Mouse (Mus musculus): ENCODE measurements around the gene Adam8.

Gene Adam8

DNA sequence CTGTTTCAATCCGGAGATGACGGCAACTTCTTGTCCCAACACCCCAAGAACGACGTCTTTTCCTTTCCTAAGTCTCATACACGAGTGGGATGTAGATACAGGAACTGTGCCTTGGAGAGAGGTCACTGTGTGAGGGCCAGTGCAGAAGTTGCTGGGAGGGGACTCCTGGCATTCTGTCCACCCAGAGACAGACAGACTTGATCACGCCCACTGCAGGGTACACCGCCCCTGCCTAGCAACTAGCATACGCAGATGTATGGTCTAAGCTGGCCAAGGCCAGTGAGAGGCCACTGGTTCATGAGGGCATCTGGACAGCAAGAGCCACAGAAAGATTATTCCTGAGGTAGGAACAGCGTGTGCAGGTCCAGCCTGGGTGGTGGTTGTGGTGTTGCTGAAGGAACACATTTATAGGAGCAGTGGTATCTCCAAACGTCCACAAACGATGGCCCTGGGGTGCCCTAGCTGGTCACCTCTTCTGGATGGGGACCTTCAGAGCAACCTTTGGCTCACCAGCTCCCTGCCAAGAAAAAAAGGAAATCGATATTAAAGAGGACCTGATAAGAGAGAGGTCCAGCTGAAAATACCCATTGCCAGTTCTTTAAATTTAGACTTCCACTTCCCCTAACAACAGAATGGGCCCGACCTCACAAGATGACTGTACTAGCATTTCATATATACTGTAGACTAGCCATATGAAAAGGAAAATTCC is 13.2 kb downstream of the Adam8 start:
- no peak for DNase-seq (ENCODE audit: low spot score)

- DNase-seq (ENCODE audit: low spot score) = peak; percentile 77
Measured at GRCm38 (mm10) chr7:139978278-139978892, 14.0 kb downstream of the Adam8 start, which contains the start of gene 6430531B16Rik. TSS of gene 6430531B16Rik (minus strand) at chr7:139978755.

- no peak for DNase-seq (ENCODE audit: low spot score)
Measured at GRCm38 (mm10) chr7:139975471-139975870, 16.9 kb downstream of the Adam8 start.

- DNase-seq (ENCODE audit: low spot score) = peak; percentile 50
Measured at GRCm38 (mm10) chr7:139974307-139974706, 18.1 kb downstream of the Adam8 start.

GRCm38 (mm10) chr7:139972923-139973331 is 19.4 kb downstream of the Adam8 start:
- no peak for DNase-seq (ENCODE audit: low spot score)

DNA sequence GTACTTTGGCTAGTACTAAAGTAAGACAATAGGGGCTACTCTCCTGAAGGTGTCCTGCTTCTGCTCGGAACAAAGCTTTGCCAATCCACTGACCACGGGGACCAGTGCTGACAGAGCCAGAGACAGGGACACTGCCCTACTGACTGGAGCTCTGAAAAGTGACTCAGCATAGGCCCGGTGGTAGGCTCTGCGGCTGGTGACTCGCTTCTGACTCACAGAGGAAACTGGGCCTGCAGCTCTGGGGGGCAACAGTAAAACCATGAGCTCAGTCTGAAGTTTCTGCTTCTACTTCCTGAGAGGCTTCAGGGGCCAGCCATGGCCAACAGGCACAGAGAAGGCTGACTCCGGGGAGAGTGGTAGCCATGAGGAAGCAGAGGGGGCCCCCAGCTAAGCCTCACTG is 20.9 kb downstream of the Adam8 start:
- peak; percentile 11 for DNase-seq (ENCODE audit: low spot score)

GRCm38 (mm10) chr7:139970979-139971378 is 21.4 kb downstream of the Adam8 start:
- no peak for DNase-seq (ENCODE audit: low spot score)

DNA sequence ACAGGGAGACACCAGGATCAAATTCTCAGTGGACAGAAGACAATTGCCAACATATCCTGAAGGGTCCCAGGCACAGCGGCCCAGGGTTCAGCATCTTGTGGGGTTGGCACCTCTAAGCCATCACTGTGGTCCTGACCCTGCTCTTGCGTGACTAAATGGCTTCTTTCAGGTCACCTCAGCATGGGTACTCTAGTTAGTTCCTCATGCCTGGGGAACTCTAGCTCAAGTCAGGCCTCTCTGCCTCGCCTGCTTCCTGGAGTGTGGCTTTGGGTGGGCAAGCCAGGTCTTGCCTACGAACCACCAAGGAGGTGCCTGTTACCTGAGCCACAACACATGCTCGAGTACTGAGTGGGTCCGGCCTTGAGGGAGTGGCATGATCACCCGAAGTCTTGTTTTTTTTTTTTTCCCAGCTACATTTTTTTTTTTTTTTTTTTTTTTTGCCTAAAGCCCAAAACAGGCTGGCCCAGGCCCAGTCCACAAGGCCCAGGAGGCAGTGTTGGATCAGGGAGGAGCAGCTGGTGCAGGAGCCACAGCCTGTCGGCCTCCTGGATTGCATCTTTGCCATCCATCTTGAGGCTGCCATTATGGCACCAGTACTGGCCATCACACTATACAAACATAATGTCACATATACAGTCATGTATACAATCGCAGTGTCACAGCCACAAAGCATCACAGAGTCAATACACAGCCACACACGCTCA is 22.0 kb downstream of the Adam8 start:
- no peak for DNase-seq (ENCODE audit: low spot score)

- peak; percentile 72 for DNase-seq (ENCODE audit: low spot score)
Measured at GRCm38 (mm10) chr7:139969348-139970130, 22.8 kb downstream of the Adam8 start.

DNA sequence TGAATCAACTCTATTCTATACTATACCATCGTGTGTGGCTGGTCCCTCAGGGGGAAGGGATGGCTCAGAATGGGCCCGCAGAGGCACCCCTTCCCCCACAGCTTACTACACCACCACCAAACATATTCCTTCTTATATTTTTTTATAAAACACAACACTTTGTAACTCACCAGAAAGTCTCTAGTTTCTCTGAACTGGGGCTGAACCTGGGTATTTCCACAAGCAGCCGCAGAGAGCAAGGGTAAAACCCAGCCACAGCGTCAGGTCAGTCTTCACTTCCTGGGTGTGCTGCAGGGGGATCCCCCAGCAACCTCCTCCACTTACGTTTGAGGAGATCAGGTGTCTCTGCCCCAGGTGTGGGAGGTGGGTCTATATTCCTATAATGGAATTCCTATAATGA is 23.9 kb downstream of the Adam8 start:
- DNase-seq (ENCODE audit: low spot score) = peak; percentile 80

GRCm38 (mm10) chr7:139967175-139967574 is 25.2 kb downstream of the Adam8 start:
- DNase-seq (ENCODE audit: low spot score) = no peak

DNA sequence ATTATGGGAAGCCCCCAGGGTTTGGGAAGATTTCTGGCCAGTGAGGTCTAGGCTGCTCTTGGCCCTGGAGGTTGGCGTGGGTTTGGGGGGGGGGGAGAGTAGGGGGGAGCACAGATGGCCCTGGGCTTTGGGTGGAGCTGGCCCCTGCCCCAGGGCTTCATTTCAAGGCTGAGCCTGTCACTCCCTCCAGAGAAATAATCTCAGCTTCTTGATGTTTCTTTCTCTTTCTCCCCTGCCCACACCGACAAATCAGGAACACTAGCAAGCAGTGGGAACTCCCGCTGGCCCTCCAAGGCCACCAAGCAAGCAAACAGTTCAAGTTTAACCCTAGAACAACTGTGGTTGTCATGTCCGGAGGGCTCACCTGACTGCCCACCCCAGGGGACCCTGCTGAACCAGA is 28.5 kb downstream of the Adam8 start:
- DNase-seq (ENCODE audit: low spot score) = no peak

DNA sequence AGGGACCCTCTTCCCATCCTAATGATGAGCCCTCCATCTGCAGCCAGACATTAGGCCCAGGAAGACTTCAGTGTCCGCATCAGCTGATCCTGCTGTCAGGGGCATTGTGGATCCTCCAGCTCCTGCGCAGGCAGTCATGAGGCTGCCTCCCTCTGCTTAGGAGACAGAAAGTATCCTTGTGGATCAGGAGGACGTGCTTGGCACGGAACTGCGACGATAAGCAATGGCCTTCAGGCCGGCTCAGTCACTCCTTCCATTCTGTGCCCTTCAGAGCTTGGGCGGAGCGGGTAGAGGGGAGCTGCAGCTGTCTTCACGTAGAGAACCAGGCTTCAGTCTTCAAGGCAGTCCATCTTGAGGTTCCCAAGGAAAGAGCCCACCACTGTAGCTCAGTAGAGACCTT is 31.2 kb downstream of the Adam8 start:
- no peak for DNase-seq (ENCODE audit: low spot score)

DNA sequence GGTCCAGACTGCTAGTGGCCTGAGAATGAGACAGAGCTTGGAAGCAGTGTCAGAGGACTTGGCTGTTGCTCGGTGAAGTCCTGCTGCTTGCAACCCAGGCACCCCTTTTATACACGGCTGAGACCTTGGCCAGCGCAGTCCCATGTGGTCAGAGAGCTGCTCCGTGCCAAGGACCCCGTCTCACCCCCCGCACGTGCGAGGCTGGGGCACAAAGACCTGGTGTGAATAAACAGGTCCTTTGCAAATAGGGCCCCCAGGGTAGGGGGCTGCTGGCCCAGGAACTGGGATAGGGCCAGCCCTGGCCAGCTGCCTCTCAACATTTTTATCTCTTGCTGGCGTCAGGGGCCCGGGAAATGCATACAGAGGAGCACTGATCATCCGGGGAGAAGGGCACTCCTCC is 34.4 kb downstream of the Adam8 start:
- DNase-seq (ENCODE audit: low spot score) = no peak

GRCm38 (mm10) chr7:139957437-139957836 is 34.9 kb downstream of the Adam8 start:
- no peak for DNase-seq (ENCODE audit: low spot score)

- no peak for DNase-seq (ENCODE audit: low spot score)
Measured at GRCm38 (mm10) chr7:139956658-139957057, 35.7 kb downstream of the Adam8 start.

DNA sequence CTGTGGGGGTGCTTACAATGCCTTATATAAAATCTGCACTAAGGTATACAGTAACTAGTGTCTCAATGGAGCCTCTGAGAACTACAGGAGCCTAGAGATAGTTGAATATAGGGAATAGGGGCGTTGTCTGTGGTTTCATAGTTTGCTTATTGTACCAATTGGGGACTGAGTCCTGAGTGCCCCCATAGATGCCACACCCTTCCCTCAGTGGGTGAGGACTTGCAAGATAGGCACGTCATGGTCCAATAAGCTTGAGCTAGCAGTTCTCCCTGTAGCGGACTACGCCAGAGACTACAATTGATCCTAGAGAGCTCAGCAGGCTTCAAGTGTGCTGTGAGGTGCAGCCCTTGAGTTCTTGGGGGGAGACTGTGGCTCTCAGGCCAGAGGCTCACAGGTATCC is 36.9 kb downstream of the Adam8 start:
- DNase-seq (ENCODE audit: low spot score) = no peak

DNA sequence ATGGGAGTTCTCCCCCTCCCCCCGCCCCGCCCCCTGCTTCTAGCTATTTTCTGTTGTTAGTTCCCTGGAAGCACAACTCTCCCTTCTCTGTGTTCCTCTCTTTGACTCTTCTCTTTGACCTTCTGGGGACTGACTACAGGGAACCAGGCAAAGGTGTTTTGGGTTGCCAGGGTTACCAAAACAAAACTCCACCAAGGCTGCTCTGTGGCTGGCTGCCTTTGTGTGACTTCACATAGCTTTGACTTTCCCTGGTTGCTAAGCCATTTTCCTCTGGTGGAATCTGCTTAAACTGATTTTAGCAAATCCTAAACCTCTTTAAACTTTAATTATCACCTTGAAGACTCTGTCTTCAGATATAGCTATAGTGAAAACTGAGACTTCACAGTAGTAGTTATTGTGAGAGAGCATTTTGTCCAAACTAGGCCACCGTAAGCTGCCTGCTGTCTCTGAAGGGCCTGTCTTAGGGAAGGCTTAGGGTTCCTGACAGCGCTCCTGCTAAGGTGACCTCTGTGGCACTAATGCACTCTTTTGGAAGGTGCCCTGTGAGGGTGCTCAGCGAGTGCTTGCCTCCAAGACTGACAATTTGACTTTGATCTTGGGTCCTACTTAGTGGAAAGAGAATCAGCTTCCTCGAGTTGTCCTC is 40.2 kb downstream of the Adam8 start:
- no peak for DNase-seq (ENCODE audit: low spot score)

- peak; percentile 22 for DNase-seq (ENCODE audit: low spot score)
Measured at GRCm38 (mm10) chr7:139951079-139951478, 41.3 kb downstream of the Adam8 start.

- DNase-seq (ENCODE audit: low spot score) = peak; percentile 50
Measured at GRCm38 (mm10) chr7:139950283-139950971, 41.9 kb downstream of the Adam8 start.

DNA sequence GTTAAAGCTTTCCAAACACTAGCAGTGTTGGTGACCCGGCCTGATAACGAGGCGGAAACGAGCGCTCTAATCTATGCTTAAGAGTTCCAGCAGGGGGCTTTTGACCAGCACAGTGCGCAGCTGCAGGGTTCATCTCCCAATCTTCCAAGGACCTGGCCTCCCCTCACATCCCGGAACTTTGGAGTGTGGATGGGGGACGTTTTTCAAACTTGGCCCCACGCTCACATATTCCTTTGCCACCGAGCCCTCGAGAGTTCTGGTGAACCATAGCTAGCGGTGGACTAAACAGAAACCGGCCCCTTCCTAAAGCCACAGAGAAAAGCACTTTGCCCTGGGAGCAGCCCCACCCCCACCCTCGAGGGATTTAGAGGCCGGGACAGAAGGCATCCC is 42.5 kb downstream of the Adam8 start:
- DNase-seq (ENCODE audit: low spot score) = peak; percentile 34

Measured in T-cell, adult 2 months (primary cell).